Mouse (Mus musculus) limb, embryonic 12.5 days (tissue): ENCODE data around the gene Tbc1d10c. TPM values are rescaled to one million over a fixed set of nuclear protein-coding genes. Genes with fewer than 3 reads are reported as not detected.

Experiments
- ATAC-seq: fragments of 200-750 bp; cut with Nextera tagmentation; 2 replicates; pipeline ENCODE4 v1.8.0; 2017; ENCODE audit warnings: low read depth, moderate TSS enrichment; ENCODE audit not compliant: insufficient number of reproducible peaks, insufficient read depth, low FRiP score, low TSS enrichment
- H3K27ac ChIP-seq: fragments of 300-500 bp; sonication (generic); 2 replicates; pipeline ENCODE4 v1.5.1; 2016; ENCODE audit warnings: mild to moderate bottlenecking, moderate library complexity
- H3K27me3 ChIP-seq: fragments of 300-500 bp; sonication (generic); 2 replicates; pipeline ENCODE4 v1.6.1; 2016; ENCODE audit warnings: mild to moderate bottlenecking, moderate library complexity
- H3K36me3 ChIP-seq: fragments of 300-500 bp; sonication (generic); 2 replicates; pipeline ENCODE4 v1.6.1; 2016; ENCODE audit warnings: mild to moderate bottlenecking, moderate library complexity
- H3K4me1 ChIP-seq: fragments of 300-500 bp; sonication (generic); replicated peaks from 2 replicates; pipeline ENCODE4 v1.6.1; 2016
- H3K4me2 ChIP-seq: fragments of 300-500 bp; sonication (generic); 2 replicates; pipeline ENCODE4 v1.6.1; 2016; ENCODE audit warnings: mild to moderate bottlenecking, moderate library complexity
- H3K4me3 ChIP-seq: fragments of 300-500 bp; sonication (generic); replicated peaks from 2 replicates; pipeline ENCODE4 v1.5.1; 2016; ENCODE audit warnings: mild to moderate bottlenecking
- H3K9ac ChIP-seq: fragments of 300-500 bp; sonication (generic); replicated peaks from 2 replicates; pipeline ENCODE4 v1.6.1; 2016; ENCODE audit warnings: mild to moderate bottlenecking, moderate library complexity
- H3K9me3 ChIP-seq: fragments of 300-500 bp; sonication (generic); 2 replicates; pipeline ENCODE4 v1.6.1; 2016; ENCODE audit warnings: mild to moderate bottlenecking, moderate library complexity
- WGBS: fragments of 180-500 bp; shearing (Covaris S2); methylation state at CpG from one replicate; pipeline ENCODE4 v1.1.7; 2016; 5-methylcytosine and 5-hydroxymethylcytosine counted together
- polyA plus RNA-seq: library from polyadenylated mRNA; unstranded; fragments of >200 nt; fragmentation: Nextera tagmentation; extraction: Ambion mirVana; gene quantifications from 2 replicates; pipeline ENCODE4 v1.2.1, GENCODE M21; 2016

The Tbc1d10c gene
- polyA plus RNA-seq, result 0.60 and 1.5 TPM in 2 replicates

- no peak for ATAC-seq
- Histone ChIP-seq H3K9ac (peak within 1 kb of the TSS; percentile 93), H3K4me2 (peak within 1 kb of the TSS; percentile 94), H3K36me3 (peaks cover 28% of the 10 kb centered on the region), H3K9me3 (no peaks in the 10 kb centered on the region), H3K27me3 (no peaks in the 10 kb centered on the region), H3K4me3 (peak within 1 kb of the TSS; percentile 97), H3K27ac (peak within 1 kb of the TSS; percentile 94), H3K4me1 (peaks cover 28% of the 10 kb centered on the region)
- 55% methylated on average over 4 of the region's 4 CpGs for WGBS
These were observed at the start of gene Tbc1d10c for GRCm38 (mm10) chr19:4190831-4191334. Tbc1d10c (minus strand) TSS chr19:4191284.

DNA sequence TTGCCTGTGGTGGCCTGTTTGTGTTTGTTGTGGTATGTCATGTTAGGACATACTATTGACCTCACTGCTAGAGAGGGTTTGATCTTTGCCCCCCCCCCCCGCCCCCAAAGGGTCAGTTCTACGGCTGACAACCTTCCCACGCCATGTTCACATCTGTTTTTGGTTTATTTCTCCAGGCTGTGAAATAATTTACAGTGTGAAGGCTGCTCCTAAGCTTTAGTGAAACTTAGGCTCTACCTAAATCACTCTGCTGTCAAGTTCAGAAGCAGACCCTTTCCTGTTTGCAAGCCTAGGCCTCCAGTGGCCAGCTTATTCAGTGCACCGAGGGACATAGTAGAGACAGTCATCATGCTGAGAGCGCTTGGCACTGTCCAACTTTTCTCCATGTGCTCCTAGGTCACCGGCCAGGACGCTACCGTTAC is 49.2 kb upstream of the Tbc1d10c start:
- peaks cover 18% of the 10 kb centered on the region for H3K4me1 ChIP-seq
- WGBS, result 20% methylated on average over 8 of the region's 8 CpGs
- no peaks in the 10 kb centered on the region for H3K36me3 ChIP-seq
- H3K4me3 ChIP-seq, result no peak overlapping the region
- ATAC-seq, result no peak
- H3K4me2 ChIP-seq, result no peak overlapping the region
- H3K9ac ChIP-seq, result no peak overlapping the region; the same call in 1 of the 2 replicates
- 0 out of 2 replicates have a peak overlapping the region, but pooled peaks have one; percentile 29 for H3K27ac ChIP-seq
- H3K27me3 ChIP-seq, result 0 out of 2 replicates have a peak, but pooled peaks cover 10% of the 10 kb centered on the region
- no peaks in the 10 kb centered on the region for H3K9me3 ChIP-seq

GRCm38 (mm10) chr19:4234548-4234947 is 43.5 kb upstream of the Tbc1d10c start:
- 70% methylated on average over 4 of the region's 4 CpGs for WGBS
- no peak overlapping the region for H3K4me3 ChIP-seq
- ATAC-seq, result no peak
- no peak overlapping the region for H3K4me2 ChIP-seq
- no peaks in the 10 kb centered on the region for H3K36me3 ChIP-seq
- no peak overlapping the region for H3K27ac ChIP-seq
- H3K27me3 ChIP-seq, result peaks cover 12% of the 10 kb centered on the region
- no peak overlapping the region for H3K9ac ChIP-seq
- no peaks in the 10 kb centered on the region for H3K9me3 ChIP-seq
- peaks cover 21% of the 10 kb centered on the region for H3K4me1 ChIP-seq

GRCm38 (mm10) chr19:4232651-4233050 is 41.6 kb upstream of the Tbc1d10c start:
- 76% methylated on average over 7 of the region's 7 CpGs for WGBS
- Histone ChIP-seq H3K27ac (no peak overlapping the region), H3K4me2 (no peak overlapping the region), H3K9ac (no peak overlapping the region), H3K27me3 (peaks cover 21% of the 10 kb centered on the region), H3K9me3 (no peaks in the 10 kb centered on the region), H3K4me1 (peaks cover 26% of the 10 kb centered on the region), H3K4me3 (peak overlapping the region; percentile 61; the same call in 1 of the 2 replicates), H3K36me3 (no peaks in the 10 kb centered on the region)
- no peak for ATAC-seq

- H3K27ac ChIP-seq, result peak overlapping the region; percentile 66; the same call in 1 of the 2 replicates
- peak overlapping the region; percentile 71 for H3K9ac ChIP-seq
- ATAC-seq, result no peak
- peaks cover 26% of the 10 kb centered on the region for H3K4me1 ChIP-seq
- no peaks in the 10 kb centered on the region for H3K9me3 ChIP-seq
- H3K27me3 ChIP-seq, result peaks cover 24% of the 10 kb centered on the region
- H3K4me2 ChIP-seq, result peak overlapping the region; percentile 92
- WGBS, result 73% methylated on average over 2 of the region's 2 CpGs
- H3K4me3 ChIP-seq, result peak overlapping the region; percentile 61
- H3K36me3 ChIP-seq, result no peaks in the 10 kb centered on the region
These were observed 41.1 kb upstream of the Tbc1d10c start for GRCm38 (mm10) chr19:4232186-4232572.

- ATAC-seq, result peak; percentile 64
- Histone ChIP-seq H3K4me2 (peak within 1 kb of the TSS; percentile 92), H3K9ac (peak within 1 kb of the TSS; percentile 71), H3K9me3 (no peaks in the 10 kb centered on the region), H3K27me3 (peaks cover 24% of the 10 kb centered on the region), H3K4me1 (peaks cover 23% of the 10 kb centered on the region), H3K27ac (peak within 1 kb of the TSS; percentile 66), H3K4me3 (peak within 1 kb of the TSS; percentile 61), H3K36me3 (no peaks in the 10 kb centered on the region)
- 13% methylated on average over 26 of the region's 26 CpGs for WGBS
These were observed 40.4 kb upstream of the Tbc1d10c start, which contains the start of gene Pold4 for GRCm38 (mm10) chr19:4231253-4232185. Pold4 (plus strand) TSS chr19:4231899.

GRCm38 (mm10) chr19:4230415-4230814 is 39.3 kb upstream of the Tbc1d10c start:
- Histone ChIP-seq H3K36me3 (no peaks in the 10 kb centered on the region), H3K4me3 (no peak overlapping the region), H3K27ac (no peak overlapping the region), H3K4me1 (peaks cover 19% of the 10 kb centered on the region), H3K9me3 (no peaks in the 10 kb centered on the region), H3K27me3 (peaks cover 24% of the 10 kb centered on the region), H3K9ac (no peak overlapping the region), H3K4me2 (no peak overlapping the region)
- ATAC-seq, result no peak
- WGBS, result 74% methylated on average over 8 of the region's 8 CpGs

DNA sequence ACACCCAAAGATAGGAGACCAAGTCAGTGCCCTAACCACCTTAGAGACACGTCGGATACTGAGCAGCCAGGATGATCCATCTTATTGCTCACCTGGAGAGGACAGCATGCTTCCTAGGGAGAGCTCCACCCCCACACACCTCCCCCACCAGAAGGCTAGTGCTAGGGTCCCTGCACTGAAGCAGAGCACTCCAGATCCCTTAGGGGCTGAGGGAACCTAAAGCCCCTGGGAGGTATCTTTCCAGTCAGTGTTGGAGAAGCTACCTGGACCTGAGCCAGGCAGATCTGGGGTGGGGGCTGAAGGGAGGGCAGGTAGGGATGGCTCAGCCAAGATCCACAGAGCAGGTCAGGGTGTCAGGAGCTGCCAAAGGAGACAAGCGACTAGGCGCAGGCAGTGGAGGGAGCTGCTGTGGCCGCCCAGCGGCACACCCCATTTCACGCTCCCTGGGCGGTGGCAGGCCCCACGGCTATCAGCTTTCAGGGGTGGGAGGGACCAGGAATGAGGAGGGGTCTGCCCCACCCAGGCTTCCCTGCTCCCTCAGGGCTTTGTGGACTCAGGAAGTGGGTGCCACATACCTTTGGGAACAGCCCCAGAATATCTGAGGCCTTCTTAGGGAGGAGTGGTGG is 38.5 kb upstream of the Tbc1d10c start:
- no peaks in the 10 kb centered on the region for H3K36me3 ChIP-seq
- H3K9me3 ChIP-seq, result no peaks in the 10 kb centered on the region
- ATAC-seq, result no peak
- no peak overlapping the region for H3K27ac ChIP-seq
- H3K4me2 ChIP-seq, result no peak overlapping the region
- 32% methylated on average over 9 of the region's 9 CpGs for WGBS
- H3K27me3 ChIP-seq, result peaks cover 24% of the 10 kb centered on the region
- H3K9ac ChIP-seq, result no peak overlapping the region
- peaks cover 19% of the 10 kb centered on the region for H3K4me1 ChIP-seq
- no peak overlapping the region for H3K4me3 ChIP-seq

DNA sequence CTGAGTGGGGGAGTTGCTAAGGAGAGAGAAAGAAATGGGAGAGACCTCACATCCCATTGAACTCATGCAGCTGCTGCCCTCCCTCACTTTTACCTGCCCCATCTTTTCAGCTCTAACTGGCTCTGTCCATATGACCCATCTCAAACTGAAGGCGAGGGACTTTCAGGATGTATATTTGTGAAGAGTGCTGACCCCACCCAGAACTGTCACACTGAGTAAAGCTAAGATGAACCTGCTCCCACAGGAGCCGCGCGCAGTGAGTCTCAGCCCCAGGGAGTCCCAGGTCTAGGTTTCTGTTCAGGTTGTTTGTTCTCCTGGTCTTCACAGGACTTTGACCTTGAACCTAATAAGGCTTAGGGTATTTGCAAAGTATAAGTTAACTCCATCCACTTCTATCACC is 37.8 kb upstream of the Tbc1d10c start:
- ATAC-seq, result no peak
- H3K27ac ChIP-seq, result no peak overlapping the region
- H3K9ac ChIP-seq, result no peak overlapping the region
- H3K4me1 ChIP-seq, result peaks cover 19% of the 10 kb centered on the region
- no peaks in the 10 kb centered on the region for H3K9me3 ChIP-seq
- no peak overlapping the region for H3K4me3 ChIP-seq
- H3K27me3 ChIP-seq, result peaks cover 24% of the 10 kb centered on the region
- H3K36me3 ChIP-seq, result peaks cover under 1% of the 10 kb centered on the region; the same call in 1 of the 2 replicates
- 78% methylated on average over 4 of the region's 4 CpGs for WGBS
- H3K4me2 ChIP-seq, result no peak overlapping the region

GRCm38 (mm10) chr19:4227894-4228678 is 37.0 kb upstream of the Tbc1d10c start:
- Histone ChIP-seq H3K4me2 (no peak overlapping the region), H3K36me3 (peaks cover 9% of the 10 kb centered on the region), H3K4me1 (peaks cover 19% of the 10 kb centered on the region), H3K9me3 (no peaks in the 10 kb centered on the region), H3K27ac (no peak overlapping the region), H3K27me3 (peaks cover 21% of the 10 kb centered on the region), H3K9ac (0 out of 2 replicates have a peak overlapping the region, but pooled peaks have one; percentile 2), H3K4me3 (no peak overlapping the region)
- 17% methylated on average over 8 of the region's 8 CpGs for WGBS
- ATAC-seq, result peak; percentile 57; the same call in 1 of the 2 replicates
